In the genomic region with DNA sequence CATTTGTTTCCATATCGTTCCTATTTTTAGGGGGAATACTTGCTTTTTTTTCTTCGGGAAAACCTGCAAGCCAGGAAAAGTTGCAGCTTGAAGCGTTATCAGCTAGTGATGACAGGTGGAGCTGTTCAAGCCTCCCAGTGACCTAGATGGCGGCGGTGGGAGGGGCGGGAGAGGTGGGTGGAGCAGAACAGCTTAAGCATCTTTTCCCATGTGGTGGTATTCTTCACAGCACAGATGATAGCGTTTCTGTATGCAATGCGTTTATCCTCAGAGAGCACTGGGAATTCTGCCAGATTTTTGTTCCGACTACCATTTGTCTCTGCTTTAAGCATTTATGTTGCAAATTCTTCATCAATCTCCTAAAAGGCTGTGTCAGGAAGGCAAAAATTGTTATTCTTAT, we compare ENCODE assay signal across 8 mouse cellular contexts.
A peak's percentile ranks its signal among the peaks of the same experiment; 100 is the strongest.
DNase-seq lines count a peak whose midpoint lies in the region; ATAC-seq and TF ChIP-seq lines count a peak whose summit lies in the region.

No protein-coding gene starts in this region.

- H3K27me3 ChIP-seq in heart, adult 2 months (ENCODE audit: control insufficient read depth, insufficient read depth, low read length) = no peaks in the 10 kb centered on the region
- no peaks in the 10 kb centered on the region for H3K27me3 ChIP-seq in midbrain, embryonic 14.5 days (ENCODE audit: control insufficient read depth, insufficient read depth, low read length)

- no peaks in the 10 kb centered on the region for H3K79me2 ChIP-seq in heart, adult 2 months (replicated peaks; ENCODE audit: control insufficient read depth, insufficient read depth, low read length)

- H3K27ac ChIP-seq in heart, adult 2 months = no peak overlapping the region
- H3K27ac ChIP-seq in midbrain, embryonic 14.5 days (replicated peaks; ENCODE audit: low read depth, low read length) = peak overlapping the region; percentile 2; the same call in 1 of the 2 replicates

- peak; percentile 29 for DNase-seq in kidney, postnatal 10 days
- no peak for DNase-seq in kidney, postnatal 25 days
- DNase-seq in cerebellum, adult 9-11 months = peak; percentile 65
- DNase-seq in heart, adult 2 months = peak; percentile 27 to 28
- DNase-seq in layer of hippocampus, adult 11-12 months (ENCODE audit: low spot score) = peak; percentile 86
- peak; percentile 80 for DNase-seq in midbrain, embryonic 14.5 days

- intact Hi-C loops in heart, adult 2 months (cut with DNase I) = no loop called here

- no peak for TF ChIP-seq POLR2A in heart, adult 2 months (IDR thresholded peaks at IDR 0.05; ENCODE audit: insufficient read depth, low read depth, low read length)

- H3K4me3 ChIP-seq in heart, adult 2 months = no peak overlapping the region; the same call in 1 of the 2 replicates
- H3K4me3 ChIP-seq in midbrain, embryonic 14.5 days (replicated peaks; ENCODE audit: low read depth, low read length) = no peak overlapping the region

- WGBS in heart, adult 2 months = 4% methylated on average over 9 of the region's 9 CpGs
- WGBS in midbrain, embryonic 14.5 days = 23% methylated on average over 9 of the region's 9 CpGs

- H3K36me3 ChIP-seq in heart, adult 2 months (ENCODE audit: control insufficient read depth, insufficient read depth, low read length) = no peaks in the 10 kb centered on the region
- H3K36me3 ChIP-seq in midbrain, embryonic 14.5 days (ENCODE audit: control insufficient read depth, insufficient read depth, low read length) = no peaks in the 10 kb centered on the region

- H3K4me2 ChIP-seq in midbrain, embryonic 14.5 days (ENCODE audit: low read length) = peak overlapping the region; percentile 43

- no peaks in the 10 kb centered on the region for H3K9me3 ChIP-seq in midbrain, embryonic 14.5 days (ENCODE audit: control insufficient read depth, low read length)

- peaks cover 4% of the 10 kb centered on the region for H3K4me1 ChIP-seq in heart, adult 2 months (ENCODE audit: control insufficient read depth, insufficient read depth, low read length)
- peaks cover 10% of the 10 kb centered on the region; the same call in 1 of the 2 replicates for H3K4me1 ChIP-seq in midbrain, embryonic 14.5 days (ENCODE audit: control insufficient read depth, insufficient read depth, low read length)

- H3K9ac ChIP-seq in heart, adult 2 months (ENCODE audit: low read depth, low read length) = no peak overlapping the region
- no peak overlapping the region for H3K9ac ChIP-seq in midbrain, embryonic 14.5 days (replicated peaks; ENCODE audit: low read length)

- no peak for TF ChIP-seq EP300 in heart, adult 2 months (IDR thresholded peaks at IDR 0.05; ENCODE audit: insufficient read depth, low read depth, low read length)

- no peak for TF ChIP-seq CTCF in heart, adult 2 months (IDR thresholded peaks at IDR 0.05)

- peak; percentile 77 for ATAC-seq in midbrain, embryonic 14.5 days (ENCODE audit: low FRiP score, low TSS enrichment)
- ATAC-seq in granulocyte monocyte progenitor cell, adult 5-6 weeks (replicated peaks; ENCODE audit: poor library complexity, severe bottlenecking) = no peak
- no peak for ATAC-seq in megakaryocyte, adult 5-6 weeks (ENCODE audit: poor library complexity, severe bottlenecking)

Comparison
In these comparisons a context has a peak if more than half of its experiments do, and no peak if none do; other contexts are left out.
1. DNase-seq: peak in kidney, postnatal 10 days (single experiment), cerebellum, adult 9-11 months (single experiment), heart, adult 2 months (2 of 2), layer of hippocampus, adult 11-12 months (single experiment) and midbrain, embryonic 14.5 days (single experiment); none in kidney, postnatal 25 days (0 of 2).